ENCODE assay signal across 14 mouse cellular contexts in the genomic region with DNA sequence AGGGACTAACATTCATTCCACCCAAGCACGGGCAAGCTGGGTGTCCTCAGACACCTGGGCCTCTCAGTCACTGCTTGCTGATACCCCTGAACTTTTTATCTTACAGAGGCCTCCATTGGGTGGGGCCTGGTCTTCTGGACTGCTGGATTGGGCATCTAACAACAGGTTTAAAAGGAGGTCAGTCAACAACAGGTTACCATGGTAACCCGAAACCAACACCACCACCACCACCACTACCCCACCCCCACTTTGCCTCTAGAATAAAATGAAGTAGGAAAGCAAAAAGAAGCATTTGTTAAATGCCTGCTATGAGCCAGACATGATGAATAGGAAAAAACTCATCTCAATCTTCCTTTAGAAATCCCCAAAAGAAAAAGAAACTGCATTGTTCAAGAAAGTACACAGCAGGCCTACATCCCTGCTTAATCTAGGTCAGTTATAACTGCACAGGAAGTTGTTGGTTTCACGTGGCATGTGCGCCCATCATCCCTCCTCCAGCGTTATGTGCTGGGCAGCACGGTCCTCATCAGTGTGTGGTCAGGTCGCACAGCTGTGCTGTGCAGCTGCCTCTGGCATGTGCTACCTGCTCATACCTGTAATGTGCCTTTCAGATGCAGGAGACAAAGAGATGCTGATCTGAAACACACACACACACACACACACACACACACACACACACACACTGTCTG. TPM values are rescaled to one million over a fixed set of nuclear protein-coding genes. Genes with fewer than 3 reads are reported as not detected.
DNase-seq lines count a peak whose midpoint lies in the region; ATAC-seq and TF ChIP-seq lines count a peak whose summit lies in the region.
"Had no signal": no experiment of that assay in that cellular context is flagged by ENCODE, and none has a peak within 500 bp of the region (broad histone marks: within the 10 kb centered on the region; RNA-seq: fewer than 3 reads in every experiment).

No protein-coding gene starts in this region.

- no peaks in the 10 kb centered on the region; the same call in 1 of the 2 replicates for H3K4me1 ChIP-seq in hindbrain, embryonic 14.5 days (replicated peaks; ENCODE audit: control insufficient read depth, insufficient read depth, low read length)
- H3K4me1 ChIP-seq in olfactory bulb, adult 2 months (ENCODE audit: control insufficient read depth, insufficient read depth, low read length) = peaks cover 9% of the 10 kb centered on the region
- H3K4me1 ChIP-seq: heart, embryonic 15.5 days; liver, embryonic 13.5 days had no signal

- no peak overlapping the region for H3K9ac ChIP-seq in hindbrain, embryonic 14.5 days
- H3K9ac ChIP-seq: heart, embryonic 15.5 days; liver, embryonic 13.5 days had no signal

- peak; percentile 71 for ATAC-seq in CD4-positive, CD25-positive, alpha-beta regulatory T cell, adult 4 months
- peak; percentile 22; the same call in 1 of the 2 replicates for ATAC-seq in hindbrain, embryonic 14.5 days (ENCODE audit: low FRiP score)

- H3K4me3 ChIP-seq in hindbrain, embryonic 14.5 days (replicated peaks; ENCODE audit: low read length) = no peak overlapping the region
- no peak overlapping the region for H3K4me3 ChIP-seq in olfactory bulb, adult 2 months (ENCODE audit: insufficient read depth, low read depth, low read length)
- H3K4me3 ChIP-seq: gastrocnemius, adult 2 months; heart, embryonic 15.5 days; liver, embryonic 13.5 days had no signal

- 43% methylated on average over 7 of the region's 7 CpGs for WGBS in hindbrain, embryonic 14.5 days
- WGBS in olfactory bulb, adult 2 months = 68% methylated on average over 7 of the region's 7 CpGs

- TF ChIP-seq CTCF in olfactory bulb, adult 2 months (IDR thresholded peaks at IDR 0.05; ENCODE audit: insufficient read depth, low read depth, low read length) = no peak

- no peaks in the 10 kb centered on the region for H3K27me3 ChIP-seq in hindbrain, embryonic 14.5 days (ENCODE audit: control insufficient read depth, insufficient read depth, low read length)
- H3K27me3 ChIP-seq: heart, embryonic 15.5 days; liver, embryonic 13.5 days had no signal

- no peak overlapping the region; the same call in 1 of the 2 replicates for H3K27ac ChIP-seq in hindbrain, embryonic 14.5 days
- peak overlapping the region; percentile 7; the same call in 1 of the 2 replicates for H3K27ac ChIP-seq in olfactory bulb, adult 2 months (ENCODE audit: insufficient read depth, low read depth, low read length)
- H3K27ac ChIP-seq: gastrocnemius, adult 2 months; heart, embryonic 15.5 days; liver, embryonic 13.5 days had no signal

- no peaks in the 10 kb centered on the region for H3K9me3 ChIP-seq in hindbrain, embryonic 14.5 days (ENCODE audit: control insufficient read depth, low read length)
- H3K9me3 ChIP-seq: G1E; heart, embryonic 15.5 days; liver, embryonic 13.5 days had no signal

- no peak overlapping the region for H3K4me2 ChIP-seq in hindbrain, embryonic 14.5 days (replicated peaks)
- H3K4me2 ChIP-seq: heart, embryonic 15.5 days; liver, embryonic 13.5 days had no signal

- H3K36me3 ChIP-seq in hindbrain, embryonic 14.5 days (replicated peaks; ENCODE audit: control insufficient read depth, insufficient read depth) = no peaks in the 10 kb centered on the region
- H3K36me3 ChIP-seq: G1E; heart, embryonic 15.5 days; liver, embryonic 13.5 days had no signal

- TF ChIP-seq POLR2A in olfactory bulb, adult 2 months (IDR thresholded peaks at IDR 0.05; ENCODE audit: insufficient read depth, low read depth, low read length) = no peak

- DNase-seq in embryo, embryonic 11 days = peak; percentile 39
- DNase-seq in hindbrain, embryonic 14.5 days (ENCODE audit: low spot score) = no peak
- no peak for DNase-seq in cerebellum, adult 11 months
- DNase-seq in frontal cortex, adult 2 months (ENCODE audit: extremely low spot score in 1 of 2, low spot score in 1 of 2) = no peak
- no peak for DNase-seq in cerebellum, postnatal 36 days
- no peak for DNase-seq in layer of hippocampus, adult 9-11 months
- DNase-seq: adrenal gland, postnatal 14 days; gastrocnemius, adult 2 months; kidney, postnatal 4 days; liver, embryonic 13.5 days had no signal

RNA-seq across cellular contexts. Expression of a gene that starts 28.6 kb away (rescaled TPM):
- 1 to 10 TPM; 7.5 to 9.7 TPM for polyA plus RNA-seq in CD4-positive, CD25-positive, alpha-beta regulatory T cell, adult 4 months (2017; shearing (Covaris generic))
- polyA plus RNA-seq in hindbrain, embryonic 14.5 days (2014; fragmentation: Nextera tagmentation; extraction: Ambion mirVana) = 11.1 and 12.9 TPM in 2 replicates
- 392 TPM in 1 of 2 replicates, not detected in the other for polyA plus RNA-seq in olfactory bulb, adult 2 months (2012; ENCODE audit: insufficient read depth, insufficient read length, low replicate concordance, missing spikeins)
- polyA plus RNA-seq in frontal cortex, adult 2 months (2012; rRNA removed) = 42.5 and 47.8 TPM in 2 replicates
